Mouse (Mus musculus): ENCODE measurements at regions not wholly inside any gene's neighbourhood (a gene's known extent, or its start where the extent isn't known, plus 50 kb on each side); places are given as distances from the start of the nearest gene placed in this dataset.

DNA sequence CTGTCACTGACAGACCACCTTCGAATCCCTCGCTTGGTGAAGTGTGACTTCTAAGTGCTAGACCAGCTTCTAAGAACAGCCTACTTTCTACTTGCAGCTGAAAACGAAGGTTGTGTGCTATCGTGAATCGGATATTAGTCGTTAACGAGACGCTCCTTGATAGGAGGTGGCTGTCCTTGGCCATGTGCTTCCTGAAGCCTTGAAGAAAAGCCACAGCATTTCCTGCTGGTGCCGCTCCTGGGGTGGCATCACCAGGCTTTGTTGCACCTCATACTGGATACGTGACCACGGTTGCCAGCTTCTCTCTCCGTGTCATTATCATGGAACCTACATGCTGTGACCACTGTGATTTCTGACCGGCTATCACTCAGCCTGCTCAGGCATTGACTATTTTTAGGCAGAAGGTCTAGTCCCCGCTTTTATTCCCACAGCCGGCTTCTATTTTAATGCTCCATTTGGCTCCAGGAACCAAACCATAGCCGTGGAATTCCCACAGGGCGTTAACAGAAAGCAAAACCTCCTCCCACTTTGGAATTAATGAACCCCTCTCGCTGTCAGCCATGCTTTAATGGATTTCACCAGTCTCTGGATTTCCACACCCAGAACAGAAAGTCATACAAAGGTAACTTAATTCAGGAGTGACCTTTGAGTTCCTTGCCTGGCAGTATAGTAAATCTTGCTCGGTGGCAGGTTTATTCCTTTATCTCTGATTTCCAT lies 325.6 kb downstream of the Efnb2 start:
- H3K9ac ChIP-seq (replicated peaks): no peak overlapping the region
- H3K4me3 ChIP-seq (ENCODE audit: insufficient read depth in 1 of 2, low read depth in 2 of 2, low read length in 2 of 2): no peak overlapping the region
- no peaks in the 10 kb centered on the region for H3K4me1 ChIP-seq (replicated peaks; ENCODE audit: control insufficient read depth in 2 of 2, insufficient read depth in 2 of 2, low read length in 1 of 2)
- H3K27ac ChIP-seq: no peak overlapping the region
- TF ChIP-seq EP300 (IDR thresholded peaks at IDR 0.05; ENCODE audit: low read depth): no peak
- no peak for TF ChIP-seq CTCF (IDR thresholded peaks at IDR 0.05; ENCODE audit: low read depth)
- no peaks in the 10 kb centered on the region for H3K27me3 ChIP-seq (ENCODE audit: control insufficient read depth, insufficient read depth, low read length)
- H3K36me3 ChIP-seq (replicated peaks; ENCODE audit: control insufficient read depth, insufficient read depth, low read depth): no peaks in the 10 kb centered on the region
- no peaks in the 10 kb centered on the region for H3K9me3 ChIP-seq (ENCODE audit: control insufficient read depth, low read length)
- ATAC-seq (ENCODE audit: insufficient read depth) (no peak), DNase-seq (ENCODE audit: low read depth in 3 of 3, low spot score in 3 of 3) (no peak)
- H3K4me2 ChIP-seq (ENCODE audit: low read depth): no peak overlapping the region
- 47% methylated on average over 19 of the region's 19 CpGs for WGBS (ENCODE audit: insufficient replicate concordance)

DNA sequence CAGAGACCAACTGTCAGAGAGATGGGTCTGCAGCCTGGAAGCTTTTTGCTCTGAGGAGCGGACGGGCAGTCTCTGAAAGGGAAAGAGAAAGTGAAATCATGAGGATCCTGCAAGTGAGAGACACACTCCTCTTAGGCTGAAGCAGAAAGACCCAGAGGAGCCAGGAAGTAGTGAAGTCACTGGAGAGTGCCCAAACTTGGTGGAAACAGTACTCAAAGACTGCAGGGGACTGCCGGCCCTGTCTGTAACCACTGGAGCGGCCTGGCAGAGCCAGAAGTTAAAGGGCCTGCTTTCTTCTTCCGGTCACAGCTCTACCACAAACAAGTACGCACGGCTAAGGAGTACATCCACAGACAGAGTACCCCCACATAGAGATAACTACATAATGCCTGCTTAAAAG lies 326.5 kb downstream of the Efnb2 start:
- Histone ChIP-seq H3K36me3 (replicated peaks; ENCODE audit: control insufficient read depth, insufficient read depth, low read depth) (no peaks in the 10 kb centered on the region), H3K4me1 (replicated peaks; ENCODE audit: control insufficient read depth in 2 of 2, insufficient read depth in 2 of 2, low read length in 1 of 2) (no peaks in the 10 kb centered on the region), H3K9me3 (ENCODE audit: control insufficient read depth, low read length) (no peaks in the 10 kb centered on the region), H3K4me3 (ENCODE audit: insufficient read depth in 1 of 2, low read depth in 2 of 2, low read length in 2 of 2) (no peak overlapping the region), H3K4me2 (ENCODE audit: low read depth) (no peak overlapping the region), H3K9ac (replicated peaks) (no peak overlapping the region), H3K27ac (no peak overlapping the region), H3K27me3 (ENCODE audit: control insufficient read depth, insufficient read depth, low read length) (no peaks in the 10 kb centered on the region)
- no peak for ATAC-seq (ENCODE audit: insufficient read depth)
- TF ChIP-seq CTCF (IDR thresholded peaks at IDR 0.05; ENCODE audit: low read depth): no peak
- no peak for TF ChIP-seq EP300 (IDR thresholded peaks at IDR 0.05; ENCODE audit: low read depth)
- no peak for DNase-seq (ENCODE audit: low read depth in 3 of 3, low spot score in 3 of 3)
- 46% methylated on average over 7 of the region's 7 CpGs for WGBS (ENCODE audit: insufficient replicate concordance)

DNA sequence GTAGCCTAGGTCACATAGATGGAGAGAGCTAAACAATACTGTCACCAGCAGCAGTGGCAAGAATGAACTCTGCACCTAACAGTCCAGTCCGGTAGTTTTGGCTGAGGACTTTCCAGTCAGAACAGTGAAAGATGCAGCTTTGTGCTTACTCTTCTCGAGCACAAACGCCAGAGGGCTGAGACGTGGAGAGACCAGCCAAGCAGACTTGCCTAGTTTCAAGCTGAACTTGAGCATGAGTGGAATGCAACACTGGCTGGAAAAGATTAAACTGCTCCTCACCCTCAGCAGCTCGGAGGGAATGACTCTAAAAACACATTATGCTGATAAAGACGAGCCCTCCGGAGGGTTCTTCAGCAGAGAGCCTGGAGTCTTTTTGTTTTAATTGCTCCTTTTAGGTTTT lies 329.8 kb downstream of the Efnb2 start:
- DNase-seq (ENCODE audit: low read depth in 3 of 3, low spot score in 3 of 3) (no peak), ATAC-seq (ENCODE audit: insufficient read depth) (no peak)
- Histone ChIP-seq H3K4me1 (replicated peaks; ENCODE audit: control insufficient read depth in 2 of 2, insufficient read depth in 2 of 2, low read length in 1 of 2) (no peaks in the 10 kb centered on the region), H3K4me3 (ENCODE audit: insufficient read depth in 1 of 2, low read depth in 2 of 2, low read length in 2 of 2) (no peak overlapping the region), H3K27me3 (ENCODE audit: control insufficient read depth, insufficient read depth, low read length) (no peaks in the 10 kb centered on the region), H3K9ac (replicated peaks) (no peak overlapping the region), H3K9me3 (ENCODE audit: control insufficient read depth, low read length) (no peaks in the 10 kb centered on the region), H3K36me3 (replicated peaks; ENCODE audit: control insufficient read depth, insufficient read depth, low read depth) (no peaks in the 10 kb centered on the region), H3K4me2 (ENCODE audit: low read depth) (no peak overlapping the region), H3K27ac (no peak overlapping the region)
- WGBS (ENCODE audit: insufficient replicate concordance): 47% methylated on average over 7 of the region's 7 CpGs
- TF ChIP-seq CTCF (IDR thresholded peaks at IDR 0.05; ENCODE audit: low read depth): no peak
- TF ChIP-seq EP300 (IDR thresholded peaks at IDR 0.05; ENCODE audit: low read depth): no peak

DNA sequence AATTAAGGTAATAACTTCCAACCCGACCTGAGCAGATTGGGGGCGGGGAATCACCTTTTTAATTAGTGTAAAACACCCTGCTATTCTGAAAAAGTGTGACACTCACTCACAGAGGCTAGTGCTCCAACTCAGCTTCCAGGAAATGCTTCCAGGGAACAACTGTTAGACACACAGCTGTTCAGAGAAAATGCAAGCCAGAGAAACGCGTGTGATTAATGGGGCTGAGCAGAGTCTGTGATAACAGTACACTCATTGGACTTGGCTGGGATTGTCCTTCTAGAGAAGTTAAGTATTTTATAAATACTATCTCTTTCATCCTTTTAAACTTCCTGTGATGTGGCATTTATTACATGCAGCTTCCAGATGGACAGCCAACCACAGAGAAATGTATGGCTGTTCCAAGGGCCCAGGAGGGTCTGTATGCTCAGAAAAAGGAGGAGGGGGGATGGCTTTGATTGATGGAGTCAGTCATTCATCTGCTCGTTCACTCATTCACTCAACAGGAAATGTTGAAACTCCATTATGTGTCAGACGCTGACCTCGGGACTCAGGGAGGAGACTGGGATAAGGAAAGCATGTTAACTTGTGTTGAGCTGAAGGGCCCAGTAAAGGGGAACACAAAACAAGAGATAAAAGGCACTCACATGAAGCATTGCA lies 332.9 kb downstream of the Efnb2 start:
- Histone ChIP-seq H3K9me3 (ENCODE audit: control insufficient read depth, low read length) (no peaks in the 10 kb centered on the region), H3K4me1 (replicated peaks; ENCODE audit: control insufficient read depth in 2 of 2, insufficient read depth in 2 of 2, low read length in 1 of 2) (no peaks in the 10 kb centered on the region), H3K4me3 (ENCODE audit: insufficient read depth in 1 of 2, low read depth in 2 of 2, low read length in 2 of 2) (no peak overlapping the region), H3K9ac (replicated peaks) (no peak overlapping the region), H3K36me3 (replicated peaks; ENCODE audit: control insufficient read depth, insufficient read depth, low read depth) (no peaks in the 10 kb centered on the region), H3K27me3 (ENCODE audit: control insufficient read depth, insufficient read depth, low read length) (no peaks in the 10 kb centered on the region), H3K4me2 (ENCODE audit: low read depth) (no peak overlapping the region), H3K27ac (no peak overlapping the region)
- 34% methylated on average over 7 of the region's 7 CpGs for WGBS (ENCODE audit: insufficient replicate concordance)
- TF ChIP-seq EP300 (IDR thresholded peaks at IDR 0.05; ENCODE audit: low read depth) (no peak), CTCF (IDR thresholded peaks at IDR 0.05; ENCODE audit: low read depth) (no peak)
- ATAC-seq (ENCODE audit: insufficient read depth): no peak
- DNase-seq (ENCODE audit: low read depth in 3 of 3, low spot score in 3 of 3): no peak

DNA sequence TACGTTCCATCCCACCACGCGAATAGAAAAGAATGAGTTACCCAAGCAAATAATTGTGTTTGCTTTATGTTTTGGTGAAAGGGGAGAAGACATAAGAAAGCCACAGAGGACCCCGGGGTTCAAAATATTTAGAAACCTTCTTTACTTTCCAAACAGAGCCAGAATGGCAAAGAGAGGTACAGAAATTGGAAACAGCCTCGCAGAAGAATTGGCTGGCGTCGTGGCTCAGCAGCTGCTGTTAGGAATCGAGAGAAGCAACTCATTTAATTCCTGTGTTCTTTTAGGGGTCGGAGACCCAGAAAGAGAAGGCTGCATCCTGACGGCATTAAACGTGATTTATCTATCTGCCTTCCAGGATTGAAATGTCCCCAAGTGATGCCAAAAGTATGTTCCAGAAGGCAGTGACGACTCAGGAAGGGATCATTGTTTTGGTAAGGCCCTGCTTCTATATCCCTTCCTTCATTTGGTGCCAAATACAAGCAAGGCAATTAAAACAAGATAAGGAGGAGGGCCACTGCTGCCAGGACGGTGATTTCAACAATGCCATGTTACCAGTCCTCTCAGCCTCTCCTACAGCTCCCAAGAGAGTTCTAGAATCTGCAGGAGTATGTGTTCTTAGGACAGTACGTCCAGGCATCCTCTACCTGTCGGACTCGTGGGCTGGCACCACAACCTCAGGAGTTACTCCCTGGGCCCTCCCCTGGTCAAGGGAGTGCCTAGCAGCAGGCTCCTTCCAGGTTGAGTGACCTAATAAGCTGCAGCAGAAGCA lies 334.8 kb downstream of the Efnb2 start:
- WGBS (ENCODE audit: insufficient replicate concordance): 43% methylated on average over 16 of the region's 16 CpGs
- H3K36me3 ChIP-seq (replicated peaks; ENCODE audit: control insufficient read depth, insufficient read depth, low read depth): no peaks in the 10 kb centered on the region
- no peak overlapping the region for H3K4me3 ChIP-seq (ENCODE audit: insufficient read depth in 1 of 2, low read depth in 2 of 2, low read length in 2 of 2)
- H3K4me1 ChIP-seq (replicated peaks; ENCODE audit: control insufficient read depth in 2 of 2, insufficient read depth in 2 of 2, low read length in 1 of 2): no peaks in the 10 kb centered on the region
- H3K4me2 ChIP-seq (ENCODE audit: low read depth): no peak overlapping the region
- H3K27me3 ChIP-seq (ENCODE audit: control insufficient read depth, insufficient read depth, low read length): no peaks in the 10 kb centered on the region
- H3K9me3 ChIP-seq (ENCODE audit: control insufficient read depth, low read length): no peaks in the 10 kb centered on the region
- no peak for TF ChIP-seq EP300 (IDR thresholded peaks at IDR 0.05; ENCODE audit: low read depth)
- TF ChIP-seq CTCF (IDR thresholded peaks at IDR 0.05; ENCODE audit: low read depth): no peak
- H3K27ac ChIP-seq: no peak overlapping the region
- ATAC-seq (ENCODE audit: insufficient read depth) (no peak), DNase-seq (ENCODE audit: low read depth in 3 of 3, low spot score in 3 of 3) (no peak)
- H3K9ac ChIP-seq (replicated peaks): no peak overlapping the region

Data from liver, embryonic 14.5 days (tissue).